Mouse (Mus musculus): ENCODE measurements at regions not wholly inside any gene's neighbourhood (a gene's known extent, or its start where the extent isn't known, plus 50 kb on each side); places are given as distances from the start of the nearest gene placed in this dataset.

DNA sequence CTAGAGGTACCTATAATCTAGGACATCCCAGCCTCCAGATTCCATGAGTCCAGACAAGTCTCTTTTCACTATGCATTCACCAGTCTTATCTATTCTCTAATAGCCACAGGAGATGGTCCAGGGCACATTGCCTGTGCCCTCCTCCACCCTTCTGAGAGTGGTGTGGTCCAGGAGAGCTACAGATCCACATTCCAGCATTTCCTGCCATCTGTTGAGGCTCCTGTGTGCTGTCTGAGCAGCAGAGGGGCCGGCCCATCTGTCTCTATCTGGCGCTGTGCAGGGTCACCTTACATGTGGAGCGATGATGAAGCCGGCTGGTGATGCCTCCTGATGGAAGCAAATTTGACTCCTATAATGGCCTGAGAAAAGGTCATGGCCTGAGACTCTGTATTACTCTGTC lies 263.9 kb upstream of the Rpl38 start:
- no peak for ATAC-seq (replicated peaks in 1 of 2; ENCODE audit: insufficient read depth in 1 of 2, low FRiP score in 2 of 2, low TSS enrichment in 1 of 2, low read depth in 1 of 2, poor library complexity in 2 of 2, severe bottlenecking in 2 of 2)

DNA sequence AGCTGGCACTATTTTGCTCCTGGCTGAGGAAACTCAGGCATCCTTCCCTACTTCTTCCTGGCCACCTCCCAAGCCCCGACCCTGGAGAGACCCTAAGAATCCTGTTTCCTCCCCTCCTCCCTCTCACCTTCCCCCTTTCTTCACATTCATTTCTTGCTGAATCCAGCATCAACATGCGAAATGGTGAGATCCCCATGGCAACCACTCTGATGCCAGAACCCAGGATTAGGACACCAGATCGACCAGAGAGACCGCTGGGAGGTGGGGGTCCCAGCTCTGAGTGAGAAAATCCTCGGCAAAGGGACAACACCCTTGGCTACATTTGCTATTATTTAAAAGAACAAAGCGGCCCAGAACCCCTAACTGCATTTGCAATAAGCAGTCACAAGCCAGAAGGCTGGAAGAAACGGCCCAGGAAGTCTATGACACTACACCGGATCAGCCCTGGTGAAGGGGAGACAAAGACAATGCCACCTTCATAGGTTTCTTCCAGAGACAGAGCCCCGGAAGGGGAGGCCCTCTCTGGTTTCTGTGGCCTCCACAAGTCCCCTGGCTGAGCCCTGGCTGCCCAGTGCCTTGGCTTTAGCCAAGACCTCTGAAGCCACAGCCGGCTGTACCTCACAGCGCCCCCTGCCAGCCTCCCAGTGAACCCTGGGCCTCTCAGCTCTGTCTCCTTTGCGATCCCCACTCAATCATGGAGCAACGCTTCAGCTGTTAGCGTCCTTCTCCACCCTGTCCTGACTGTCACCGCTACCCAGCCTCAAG lies 265.6 kb upstream of the Rpl38 start:
- no peak for ATAC-seq (replicated peaks in 1 of 2; ENCODE audit: insufficient read depth in 1 of 2, low FRiP score in 2 of 2, low TSS enrichment in 1 of 2, low read depth in 1 of 2, poor library complexity in 2 of 2, severe bottlenecking in 2 of 2)

DNA sequence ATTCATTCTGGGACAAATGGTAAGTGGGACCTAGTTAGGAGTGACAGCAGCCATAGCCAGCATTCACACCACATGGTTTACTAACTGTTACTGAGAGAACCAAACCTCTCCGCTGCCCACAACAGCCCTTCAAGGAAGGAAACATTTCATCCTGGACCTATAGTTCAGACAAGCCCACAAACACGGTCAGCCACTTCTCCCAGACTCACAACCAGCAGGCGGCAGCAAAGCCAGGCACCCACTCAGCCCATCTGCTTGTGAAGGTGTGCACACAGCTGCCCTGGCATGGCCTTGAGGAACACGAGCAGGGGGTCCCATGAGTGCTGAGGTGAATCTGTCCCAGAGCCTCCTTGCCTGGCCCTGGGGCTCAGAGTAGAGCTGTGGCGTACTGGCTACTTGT lies 267.6 kb upstream of the Rpl38 start:
- peak; percentile 57 to 60; a peak in 3 of 4 replicates for ATAC-seq (replicated peaks in 1 of 2; ENCODE audit: insufficient read depth in 1 of 2, low FRiP score in 2 of 2, low TSS enrichment in 1 of 2, low read depth in 1 of 2, poor library complexity in 2 of 2, severe bottlenecking in 2 of 2)

DNA sequence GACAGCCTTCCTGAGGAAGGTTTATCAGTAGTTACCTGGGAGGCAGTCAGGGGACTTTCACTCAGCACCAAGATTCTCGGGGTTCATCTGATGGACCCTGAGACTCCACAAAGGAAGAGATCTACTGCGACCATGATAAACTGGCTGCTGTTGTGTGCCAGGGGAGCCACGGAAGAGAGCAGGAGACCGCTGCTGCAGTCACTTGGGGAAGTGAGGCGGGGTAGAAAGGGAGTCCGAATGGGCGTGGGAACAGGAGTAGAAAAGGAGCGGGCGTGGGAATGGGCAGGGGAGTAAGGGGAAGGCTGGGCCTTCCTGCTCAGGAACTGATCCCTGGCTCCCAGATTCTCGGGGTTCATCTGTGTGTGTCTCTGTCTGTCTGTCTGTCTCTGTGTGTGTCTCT lies 276.2 kb upstream of the Rpl38 start:
- peak; percentile 54 to 59; a peak in 2 of 4 replicates for ATAC-seq (replicated peaks in 1 of 2; ENCODE audit: insufficient read depth in 1 of 2, low FRiP score in 2 of 2, low TSS enrichment in 1 of 2, low read depth in 1 of 2, poor library complexity in 2 of 2, severe bottlenecking in 2 of 2)

DNA sequence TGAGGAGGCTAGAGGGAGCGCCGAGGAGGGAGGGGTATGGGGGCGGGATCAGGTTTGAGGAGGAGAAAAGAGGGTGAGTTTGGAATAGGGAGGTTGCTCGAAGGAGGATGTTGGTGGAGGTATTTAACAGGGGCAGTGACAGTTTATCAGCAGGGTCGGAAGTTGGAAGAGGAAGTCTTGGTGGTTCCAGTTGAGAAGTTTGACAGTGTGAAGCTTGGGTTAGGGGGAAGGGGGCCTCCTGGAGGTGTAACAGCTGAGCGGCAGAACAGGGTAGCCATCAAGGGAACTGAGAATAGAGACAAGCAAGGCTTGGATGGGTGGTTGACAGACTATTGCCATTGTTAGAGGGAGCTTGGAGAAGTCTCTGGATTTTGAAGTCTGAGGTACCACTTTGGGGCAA lies 276.8 kb upstream of the Rpl38 start:
- ATAC-seq (replicated peaks in 1 of 2; ENCODE audit: insufficient read depth in 1 of 2, low FRiP score in 2 of 2, low TSS enrichment in 1 of 2, low read depth in 1 of 2, poor library complexity in 2 of 2, severe bottlenecking in 2 of 2): peak; percentile 69 to 70

DNA sequence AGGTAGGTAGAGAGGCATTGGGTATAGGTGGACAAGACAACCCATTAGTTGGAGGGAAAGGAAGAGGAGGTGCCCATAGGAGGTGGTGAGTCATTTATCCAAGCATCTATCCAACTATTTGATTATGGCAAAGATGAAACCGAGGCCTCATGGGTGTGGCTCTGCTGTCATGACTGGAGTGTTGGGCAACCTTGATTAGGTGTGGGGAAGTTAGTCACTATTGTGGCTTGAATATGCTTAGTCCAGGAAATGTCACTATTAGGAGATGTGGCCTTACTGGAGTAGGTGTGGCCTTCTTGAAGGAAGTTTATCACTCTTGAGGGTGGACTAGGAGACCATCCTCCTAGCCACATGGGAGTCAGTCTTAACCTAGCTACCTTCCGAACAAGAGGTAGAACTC lies 281.2 kb upstream of the Rpl38 start:
- ATAC-seq (replicated peaks in 1 of 2; ENCODE audit: insufficient read depth in 1 of 2, low FRiP score in 2 of 2, low TSS enrichment in 1 of 2, low read depth in 1 of 2, poor library complexity in 2 of 2, severe bottlenecking in 2 of 2): no peak

DNA sequence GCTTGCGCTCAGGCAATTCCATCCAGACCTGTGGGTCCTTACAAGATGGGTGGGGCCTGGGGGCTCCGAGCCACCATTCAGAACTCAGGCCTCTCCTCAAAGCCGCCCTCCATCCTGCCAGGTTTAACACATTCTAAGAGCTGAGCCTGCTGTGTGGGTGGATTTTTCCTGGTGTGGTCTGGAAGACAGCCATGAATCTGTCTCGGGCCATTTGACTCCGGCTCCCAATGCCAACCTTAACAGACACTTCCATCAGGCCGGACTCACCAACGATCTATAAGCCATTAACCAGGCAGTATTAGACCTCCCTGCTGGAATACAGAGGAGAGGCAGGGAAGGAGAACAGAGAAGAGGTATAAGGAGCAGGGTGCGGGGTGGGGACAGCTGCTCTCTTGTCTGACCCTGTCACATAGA lies 288.9 kb upstream of the Rpl38 start:
- ATAC-seq (replicated peaks in 1 of 2; ENCODE audit: insufficient read depth in 1 of 2, low FRiP score in 2 of 2, low TSS enrichment in 1 of 2, low read depth in 1 of 2, poor library complexity in 2 of 2, severe bottlenecking in 2 of 2): peak in 1 of 2 experiments; percentile 27; a peak in 2 of 4 replicates

DNA sequence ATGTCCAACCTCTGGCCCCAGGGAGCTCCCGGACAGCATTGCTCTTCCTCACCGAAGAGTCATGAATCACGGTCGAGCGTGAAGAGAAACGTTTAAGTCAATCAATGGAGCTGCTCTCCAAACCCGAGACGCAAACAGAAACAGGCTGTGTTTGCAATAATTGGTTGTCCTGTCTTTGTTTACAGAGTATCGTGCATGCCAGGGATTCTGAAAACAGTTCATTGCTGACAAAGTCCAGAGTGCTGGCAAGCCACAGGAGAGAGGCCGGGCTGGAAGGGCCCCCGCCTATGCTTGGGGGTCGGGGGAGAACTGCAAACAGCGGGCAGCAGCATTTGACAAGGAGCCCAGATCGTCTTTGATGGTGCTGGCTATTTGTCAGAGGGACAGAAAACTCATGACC lies 292.4 kb upstream of the Rpl38 start:
- no peak for ATAC-seq (replicated peaks in 1 of 2; ENCODE audit: insufficient read depth in 1 of 2, low FRiP score in 2 of 2, low TSS enrichment in 1 of 2, low read depth in 1 of 2, poor library complexity in 2 of 2, severe bottlenecking in 2 of 2)

DNA sequence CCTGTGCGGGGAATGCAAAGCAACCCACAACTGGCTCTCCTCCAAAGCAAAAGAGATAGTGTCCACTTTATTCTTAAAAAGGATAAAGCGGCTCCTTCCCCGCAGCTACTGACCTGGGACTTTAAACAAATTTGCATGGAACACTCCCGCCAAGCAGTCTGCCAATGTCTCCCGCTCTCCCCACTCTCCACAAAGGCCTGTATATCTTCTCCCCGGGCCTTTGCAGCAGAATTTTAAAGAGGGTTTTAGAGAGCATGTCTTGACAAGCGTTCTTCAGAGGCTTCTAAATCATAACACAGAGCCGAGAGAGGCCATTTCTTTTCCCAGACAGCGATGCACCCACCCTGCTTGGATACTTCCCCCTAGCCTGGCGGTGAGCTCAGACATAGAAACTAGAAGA lies 297.6 kb upstream of the Rpl38 start:
- no peak for ATAC-seq (replicated peaks in 1 of 2; ENCODE audit: insufficient read depth in 1 of 2, low FRiP score in 2 of 2, low TSS enrichment in 1 of 2, low read depth in 1 of 2, poor library complexity in 2 of 2, severe bottlenecking in 2 of 2)

DNA sequence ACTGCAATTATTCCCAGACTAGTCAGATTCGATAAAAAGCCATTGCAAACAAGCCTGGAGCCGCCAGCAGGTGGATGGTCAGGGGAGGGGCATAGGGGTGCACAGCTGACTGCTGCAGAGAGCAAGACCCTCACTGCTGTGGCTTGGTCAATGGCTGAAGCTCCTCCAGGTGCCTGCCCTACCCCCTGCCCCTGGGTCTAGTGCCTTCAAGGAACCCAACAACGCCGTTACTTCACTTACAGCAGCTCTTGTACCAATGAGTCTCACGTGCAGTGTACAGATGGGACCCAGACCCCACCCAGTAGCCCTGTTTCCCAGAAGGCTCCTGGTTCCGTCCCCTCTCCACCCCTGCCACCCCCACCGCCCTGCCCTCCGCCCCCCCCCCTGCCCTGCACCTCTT lies 300.5 kb upstream of the Rpl38 start:
- no peak for ATAC-seq (replicated peaks in 1 of 2; ENCODE audit: insufficient read depth in 1 of 2, low FRiP score in 2 of 2, low TSS enrichment in 1 of 2, low read depth in 1 of 2, poor library complexity in 2 of 2, severe bottlenecking in 2 of 2)

DNA sequence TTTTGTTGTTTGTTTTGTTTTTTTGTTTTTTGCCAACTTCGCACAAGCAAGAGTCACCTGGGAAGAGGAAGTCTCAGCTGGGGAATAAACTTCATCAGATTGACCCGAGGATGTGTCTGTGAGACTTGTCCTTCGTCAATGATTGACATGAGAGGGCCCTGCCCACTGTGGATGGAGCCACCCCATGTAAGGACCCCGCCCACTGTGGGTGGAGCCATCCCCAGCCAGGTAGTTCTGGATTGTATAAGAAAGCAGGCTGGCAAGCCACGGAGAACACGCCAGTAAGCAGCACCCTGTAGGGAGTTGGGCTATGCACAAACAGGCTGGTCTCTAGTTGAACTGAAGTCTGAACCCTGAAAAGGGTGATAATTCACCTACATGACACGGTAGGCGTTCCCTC lies 294.1 kb upstream of the Sdk2 start:
- ATAC-seq (replicated peaks in 1 of 2; ENCODE audit: insufficient read depth in 1 of 2, low FRiP score in 2 of 2, low TSS enrichment in 1 of 2, low read depth in 1 of 2, poor library complexity in 2 of 2, severe bottlenecking in 2 of 2): no peak

DNA sequence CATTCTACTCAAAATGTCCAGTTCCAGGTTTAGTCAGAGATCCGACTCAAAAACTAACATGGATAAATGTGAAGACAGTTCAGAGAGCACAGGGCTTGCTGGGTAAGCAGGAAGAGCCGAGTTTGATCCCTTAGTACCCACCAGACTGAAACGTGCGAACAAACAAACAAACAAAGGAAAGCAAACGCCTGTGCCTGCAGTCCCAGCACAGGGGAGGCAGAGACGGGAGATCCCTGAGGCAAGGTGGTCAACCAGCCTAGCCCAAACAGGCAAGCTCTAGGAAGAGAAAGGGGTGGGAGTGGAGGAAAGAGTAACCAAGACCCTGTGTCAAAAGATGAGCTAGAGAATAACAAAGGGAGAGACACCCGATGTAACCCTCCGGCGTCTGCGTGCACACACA lies 293.5 kb upstream of the Sdk2 start:
- ATAC-seq (replicated peaks in 1 of 2; ENCODE audit: insufficient read depth in 1 of 2, low FRiP score in 2 of 2, low TSS enrichment in 1 of 2, low read depth in 1 of 2, poor library complexity in 2 of 2, severe bottlenecking in 2 of 2): no peak

DNA sequence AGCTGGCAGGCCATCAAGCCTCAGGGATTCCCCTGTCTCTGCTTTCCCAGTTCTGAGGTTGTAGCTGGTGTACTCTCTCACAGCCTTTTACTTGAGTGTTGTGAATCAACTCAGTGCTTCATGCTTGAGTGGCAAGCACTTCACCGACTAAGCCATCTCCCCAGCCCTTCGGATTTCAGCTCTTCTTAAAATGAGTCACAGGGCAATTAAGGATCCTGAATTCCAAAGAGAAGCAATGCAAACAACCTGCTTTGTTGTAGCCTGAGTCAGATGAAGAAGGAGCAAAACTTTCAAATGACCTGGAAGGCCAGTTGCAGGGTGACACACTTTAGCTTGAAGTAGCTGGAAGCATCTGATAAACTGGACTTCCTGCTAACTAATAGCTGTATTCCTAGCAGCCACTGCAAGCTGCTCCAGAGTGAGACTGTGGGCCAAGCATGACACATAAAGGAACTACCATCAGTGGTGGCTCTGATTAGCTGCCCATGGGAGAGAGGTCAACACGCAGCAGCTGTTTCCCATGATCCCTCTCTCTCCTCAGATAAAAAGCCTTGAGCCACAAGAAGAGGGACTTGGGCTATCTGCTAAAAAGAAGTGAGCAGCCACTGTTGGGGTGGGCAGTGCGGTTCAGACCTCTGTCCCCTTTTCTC lies 285.4 kb upstream of the Sdk2 start:
- no peak for ATAC-seq (replicated peaks in 1 of 2; ENCODE audit: insufficient read depth in 1 of 2, low FRiP score in 2 of 2, low TSS enrichment in 1 of 2, low read depth in 1 of 2, poor library complexity in 2 of 2, severe bottlenecking in 2 of 2)

DNA sequence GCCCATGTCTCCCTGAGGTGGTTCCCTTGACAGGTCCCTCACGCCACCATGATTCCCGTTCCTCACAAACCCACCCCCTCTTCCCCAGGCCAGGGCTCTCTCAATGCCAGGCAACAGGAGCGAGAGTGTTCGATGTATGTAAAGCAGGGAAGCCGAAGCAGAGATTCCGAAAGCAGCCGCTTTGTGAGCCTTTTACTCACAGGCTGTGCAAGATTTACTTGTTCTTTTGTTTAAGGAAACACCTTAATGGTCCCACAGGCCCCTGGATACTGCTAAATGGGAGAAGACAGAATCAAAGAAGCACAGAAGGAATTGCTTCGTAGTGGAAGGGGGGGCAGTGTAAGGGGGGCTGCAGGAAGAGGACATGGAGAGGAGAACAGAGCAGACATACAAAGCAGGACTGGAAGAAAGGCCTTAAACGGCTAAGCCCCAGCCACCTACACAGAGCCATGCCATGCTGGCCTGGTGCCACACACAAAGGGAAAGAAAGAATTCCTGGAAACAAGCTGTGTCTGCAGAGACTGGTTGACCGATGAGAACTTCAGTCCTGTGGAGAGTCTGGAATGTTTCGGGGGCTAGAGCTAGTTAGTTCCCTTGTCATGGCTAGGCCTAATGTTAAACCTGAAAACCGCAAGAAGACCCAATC lies 270.1 kb upstream of the Sdk2 start:
- ATAC-seq (replicated peaks in 1 of 2; ENCODE audit: insufficient read depth in 1 of 2, low FRiP score in 2 of 2, low TSS enrichment in 1 of 2, low read depth in 1 of 2, poor library complexity in 2 of 2, severe bottlenecking in 2 of 2): no peak

DNA sequence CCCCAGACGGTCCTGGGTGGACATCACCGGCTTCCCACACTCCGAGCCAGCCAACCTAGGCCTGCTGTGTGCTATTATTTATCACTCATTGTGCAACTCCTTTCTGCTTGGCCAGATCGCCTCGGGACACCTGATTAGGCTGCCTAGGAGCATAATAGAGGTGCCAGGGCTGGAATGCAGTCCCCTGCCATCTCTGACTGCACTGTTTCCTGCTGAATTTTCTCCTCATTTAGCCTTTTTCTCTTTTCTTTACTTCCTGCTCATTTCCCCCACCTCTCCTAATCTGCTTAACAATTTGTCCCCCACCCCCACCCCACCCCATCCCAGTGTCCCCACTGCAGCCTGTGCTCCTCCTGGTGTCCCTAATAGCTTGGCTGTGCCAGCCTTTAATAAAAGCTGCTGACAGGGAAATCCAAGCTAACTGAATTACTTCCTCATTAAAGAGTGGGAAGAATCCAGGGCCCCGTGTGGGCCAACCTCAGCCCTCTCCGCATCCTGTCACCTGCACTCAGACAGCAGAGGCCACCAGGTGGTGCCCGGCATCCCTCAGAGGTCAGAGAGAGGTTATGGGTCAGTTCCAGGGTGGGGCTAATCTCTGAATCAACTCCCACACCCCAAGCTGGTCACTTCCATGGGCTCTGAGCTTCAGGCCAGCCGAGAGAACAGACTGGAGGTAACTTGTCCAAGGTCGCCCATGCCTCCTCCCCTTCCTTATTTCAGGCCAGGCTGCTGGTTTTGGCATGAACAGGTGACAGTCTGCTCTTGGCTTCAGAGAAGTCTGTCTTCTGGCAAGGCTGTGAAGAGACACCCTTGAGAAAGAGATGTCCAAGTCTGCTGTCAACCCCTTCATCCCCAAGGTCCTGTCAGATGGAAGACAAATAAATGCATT lies 269.3 kb upstream of the Sdk2 start:
- no peak for ATAC-seq (replicated peaks in 1 of 2; ENCODE audit: insufficient read depth in 1 of 2, low FRiP score in 2 of 2, low TSS enrichment in 1 of 2, low read depth in 1 of 2, poor library complexity in 2 of 2, severe bottlenecking in 2 of 2)

DNA sequence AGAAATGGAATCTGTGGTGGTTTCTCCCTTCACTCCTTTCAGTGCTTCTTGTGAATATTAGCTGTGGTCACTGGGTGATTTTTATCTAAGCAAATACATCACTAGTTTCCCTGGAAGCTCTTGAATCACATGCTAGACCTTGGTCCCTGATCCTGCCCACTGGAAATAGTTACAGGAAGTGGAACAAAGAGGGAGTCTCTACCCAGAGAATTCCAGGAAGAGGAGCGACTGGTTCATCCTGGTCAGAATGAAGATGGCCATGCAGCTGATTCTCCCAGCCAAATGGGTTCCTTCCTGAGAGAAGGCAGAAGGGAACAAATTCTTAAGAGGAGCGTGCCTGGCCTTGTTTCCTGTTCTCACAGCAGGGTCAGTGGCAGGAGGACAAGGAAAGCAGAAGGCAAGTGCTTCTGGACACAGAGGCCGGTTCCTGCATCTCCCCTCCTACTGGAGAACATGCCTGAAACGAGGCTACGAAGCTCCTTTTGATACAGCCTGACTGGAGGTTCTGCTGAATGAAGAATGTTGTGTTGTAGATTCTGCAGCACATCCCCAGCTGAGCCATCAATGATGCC lies 264.8 kb upstream of the Sdk2 start:
- no peak for ATAC-seq (replicated peaks in 1 of 2; ENCODE audit: insufficient read depth in 1 of 2, low FRiP score in 2 of 2, low TSS enrichment in 1 of 2, low read depth in 1 of 2, poor library complexity in 2 of 2, severe bottlenecking in 2 of 2)

DNA sequence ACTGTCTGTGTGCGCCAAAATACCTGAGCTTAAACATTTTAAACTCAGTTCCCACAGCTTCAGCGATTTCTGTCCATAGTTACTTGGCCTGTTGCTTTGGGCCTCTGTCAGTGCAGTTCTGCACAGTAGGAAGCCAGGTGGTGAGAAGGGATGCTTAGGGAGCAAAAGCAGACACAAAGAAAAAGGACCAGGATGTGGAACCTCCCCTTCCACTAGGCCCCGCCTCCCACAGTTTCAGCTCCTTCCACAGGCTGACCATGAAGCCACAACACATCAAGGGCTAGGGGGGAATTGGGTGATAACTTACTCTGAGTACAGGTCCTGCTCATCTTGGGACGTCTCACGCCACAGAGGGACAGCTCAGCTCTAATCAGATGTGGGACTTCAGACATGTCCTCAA lies 263.5 kb upstream of the Sdk2 start:
- ATAC-seq (replicated peaks in 1 of 2; ENCODE audit: insufficient read depth in 1 of 2, low FRiP score in 2 of 2, low TSS enrichment in 1 of 2, low read depth in 1 of 2, poor library complexity in 2 of 2, severe bottlenecking in 2 of 2): no peak
